Mouse (Mus musculus): ENCODE measurements around the gene Olfr43.

- no peak for TF ChIP-seq CTCF (conservative IDR thresholded peaks at IDR 0.05 in 1 of 2, IDR thresholded peaks at IDR 0.05 in 1 of 2; ENCODE audit: low read depth in 2 of 2, low read length in 2 of 2)
- no peak for TF ChIP-seq CHD1 (IDR thresholded peaks at IDR 0.05; ENCODE audit: low read depth, low read length)
- no peak for TF ChIP-seq MAFK (IDR thresholded peaks at IDR 0.05; ENCODE audit: insufficient replicate concordance, low read length)
- no peak for TF ChIP-seq MAZ (IDR thresholded peaks at IDR 0.05; ENCODE audit: low read depth, low read length)
- TF ChIP-seq USF1 (IDR thresholded peaks at IDR 0.05; ENCODE audit: low read depth, low read length), result no peak
These were observed at the start of gene Olfr43 for GRCm38 (mm10) chr11:74211279-74211678.

All from CH12.LX (cell line).